Mouse (Mus musculus) stomach, embryonic 15.5 days (tissue): ENCODE results near the gene Tssk3. TPM values are rescaled to one million over a fixed set of nuclear protein-coding genes. Genes with fewer than 3 reads are reported as not detected.
"Not testable (repeated sequence)": the region's sequence is repeated elsewhere in the genome, so short reads cannot be mapped to it uniquely, and the experiment has no call there.

Experiments used
- ATAC-seq: fragments of 200-750 bp; cut with Nextera tagmentation; 2 replicates; pipeline ENCODE4 v1.8.0; 2017; ENCODE audit warnings: low read depth, moderate number of reproducible peaks, moderate TSS enrichment; ENCODE audit not compliant: insufficient read depth, low FRiP score
- H3K27ac ChIP-seq: fragments of 300-500 bp; sonication (generic); 2 replicates; pipeline ENCODE4 v1.5.1; 2015; ENCODE audit warnings: mild to moderate bottlenecking, inconsistent platforms
- H3K27me3 ChIP-seq: fragments of 300-500 bp; sonication (generic); replicated peaks from 2 replicates; pipeline ENCODE4 v1.6.1; 2015; ENCODE audit warnings: inconsistent platforms
- H3K36me3 ChIP-seq: fragments of 300-500 bp; sonication (generic); 2 replicates; pipeline ENCODE4 v1.6.1; 2015; ENCODE audit warnings: inconsistent platforms
- H3K4me1 ChIP-seq: fragments of 300-500 bp; sonication (generic); 2 replicates; pipeline ENCODE4 v1.6.1; 2015; ENCODE audit warnings: inconsistent platforms
- H3K4me2 ChIP-seq: fragments of 300-500 bp; sonication (generic); 2 replicates; pipeline ENCODE4 v1.6.1; 2015; ENCODE audit warnings: mild to moderate bottlenecking, inconsistent platforms
- H3K4me3 ChIP-seq: fragments of 300-500 bp; sonication (generic); replicated peaks from 2 replicates; pipeline ENCODE4 v1.5.1; 2015; ENCODE audit warnings: inconsistent platforms
- H3K9ac ChIP-seq: fragments of 300-500 bp; sonication (generic); 2 replicates; pipeline ENCODE4 v1.6.1; 2015; ENCODE audit warnings: inconsistent platforms
- H3K9me3 ChIP-seq: fragments of 300-500 bp; sonication (generic); 2 replicates; pipeline ENCODE4 v1.6.1; 2016; ENCODE audit warnings: inconsistent platforms
- whole genome bisulfite sequencing: fragments of 180-500 bp; shearing (Covaris S2); methylation state at CpG from one replicate; pipeline ENCODE4 v1.1.7; 2015; 5-methylcytosine and 5-hydroxymethylcytosine counted together
- polyA plus RNA-seq: library from polyadenylated mRNA; unstranded; fragments of >200 nt; fragmentation: Nextera tagmentation; extraction: Ambion mirVana; gene quantifications from 2 replicates; pipeline ENCODE4 v1.2.1, GENCODE M21; 2015

Gene Tssk3
- not detected in 2 replicates for polyA plus RNA-seq

GRCm38 (mm10) chr4:129490972-129491880, at the start of gene Tssk3, which contains the start of gene Fam229a:
TSS of gene Tssk3 (minus strand) at chr4:129491022.
TSS of gene Fam229a (plus strand) at chr4:129491190.
- Histone ChIP-seq H3K4me2 (peak within 1 kb of the TSS; percentile 72), H3K27ac (no peak within 1 kb of the TSS), H3K4me1 (peaks cover 19% of the 10 kb centered on the region), H3K36me3 (0 out of 2 replicates have a peak, but pooled peaks cover 9% of the 10 kb centered on the region), H3K27me3 (peaks cover 20% of the 10 kb centered on the region), H3K9me3 (no peaks in the 10 kb centered on the region), H3K9ac (peak within 1 kb of the TSS; percentile 7; the same call in 1 of the 2 replicates), H3K4me3 (peak within 1 kb of the TSS; percentile 33)
- 8% methylated on average over 70 of the region's 70 CpGs for WGBS
- ATAC-seq = no peak; the same call in 1 of the 2 replicates

GRCm38 (mm10) chr4:129540012-129540411, 49.2 kb upstream of the Tssk3 start:
- Histone ChIP-seq H3K4me3 (no peak overlapping the region), H3K4me2 (no peak overlapping the region), H3K9ac (no peak overlapping the region), H3K4me1 (peaks cover 15% of the 10 kb centered on the region; the same call in 1 of the 2 replicates), H3K9me3 (no peaks in the 10 kb centered on the region), H3K36me3 (peaks cover 20% of the 10 kb centered on the region; the same call in 1 of the 2 replicates), H3K27ac (no peak overlapping the region), H3K27me3 (no peaks in the 10 kb centered on the region)
- WGBS = 88% methylated on average over 6 of the region's 6 CpGs
- no peak for ATAC-seq

GRCm38 (mm10) chr4:129528901-129529300, 38.1 kb upstream of the Tssk3 start:
- not testable (repeated sequence) for H3K4me1 ChIP-seq, H3K9ac ChIP-seq, H3K27me3 ChIP-seq, H3K9me3 ChIP-seq, ATAC-seq, H3K4me3 ChIP-seq, H3K27ac ChIP-seq, H3K4me2 ChIP-seq
- H3K36me3 ChIP-seq = peaks cover 48% of the 10 kb centered on the region
- 91% methylated on average over 6 of the region's 6 CpGs for WGBS

GRCm38 (mm10) chr4:129525889-129526288, 35.1 kb upstream of the Tssk3 start:
- no peak overlapping the region for H3K27ac ChIP-seq

GRCm38 (mm10) chr4:129525338-129525737, 34.5 kb upstream of the Tssk3 start:
- 84% methylated on average over 5 of the region's 5 CpGs for WGBS
- Histone ChIP-seq H3K9ac (no peak overlapping the region), H3K27ac (no peak overlapping the region), H3K9me3 (no peaks in the 10 kb centered on the region), H3K36me3 (peaks cover 62% of the 10 kb centered on the region), H3K27me3 (no peaks in the 10 kb centered on the region), H3K4me2 (no peak overlapping the region), H3K4me3 (no peak overlapping the region), H3K4me1 (no peaks in the 10 kb centered on the region)
- ATAC-seq = no peak

More at GRCm38 (mm10) chr4:129525889-129526288, 35.1 kb upstream of the Tssk3 start:
- Histone ChIP-seq H3K9ac (no peak overlapping the region), H3K27me3 (no peaks in the 10 kb centered on the region), H3K4me3 (no peak overlapping the region), H3K4me1 (no peaks in the 10 kb centered on the region), H3K4me2 (no peak overlapping the region), H3K9me3 (no peaks in the 10 kb centered on the region), H3K36me3 (peaks cover 58% of the 10 kb centered on the region)
- ATAC-seq = no peak
- 73% methylated on average over 3 of the region's 3 CpGs for WGBS

- H3K4me3 ChIP-seq = no peak overlapping the region
- no peak overlapping the region for H3K27ac ChIP-seq
- no peak overlapping the region for H3K9ac ChIP-seq
- ATAC-seq = no peak
- peaks cover 13% of the 10 kb centered on the region; the same call in 1 of the 2 replicates for H3K4me1 ChIP-seq
- no peaks in the 10 kb centered on the region for H3K9me3 ChIP-seq
- WGBS = 90% methylated on average over 8 of the region's 8 CpGs
- H3K36me3 ChIP-seq = peaks cover 47% of the 10 kb centered on the region
- H3K4me2 ChIP-seq = no peak overlapping the region
- no peaks in the 10 kb centered on the region for H3K27me3 ChIP-seq
Observed at GRCm38 (mm10) chr4:129518519-129518918, 27.7 kb upstream of the Tssk3 start.

GRCm38 (mm10) chr4:129516925-129517324, 26.1 kb upstream of the Tssk3 start:
- no peak overlapping the region for H3K9ac ChIP-seq
- no peaks in the 10 kb centered on the region for H3K27me3 ChIP-seq
- ATAC-seq = peak; percentile 40
- peak overlapping the region; percentile 9; the same call in 1 of the 2 replicates for H3K4me3 ChIP-seq
- peak overlapping the region; percentile 80 for H3K27ac ChIP-seq
- H3K36me3 ChIP-seq = peaks cover 33% of the 10 kb centered on the region
- WGBS = 32% methylated on average over 2 of the region's 2 CpGs
- H3K9me3 ChIP-seq = no peaks in the 10 kb centered on the region
- peaks cover 16% of the 10 kb centered on the region for H3K4me1 ChIP-seq
- peak overlapping the region; percentile 0; the same call in 1 of the 2 replicates for H3K4me2 ChIP-seq

- Histone ChIP-seq H3K9ac (peak overlapping the region; percentile 100), H3K36me3 (peaks cover 10% of the 10 kb centered on the region), H3K4me1 (peaks cover 23% of the 10 kb centered on the region), H3K27me3 (no peaks in the 10 kb centered on the region), H3K9me3 (no peaks in the 10 kb centered on the region), H3K4me2 (peak overlapping the region; percentile 69), H3K27ac (peak overlapping the region; percentile 95), H3K4me3 (peak overlapping the region; percentile 99)
- WGBS = 1% methylated on average over 26 of the region's 35 CpGs
- ATAC-seq = peak; percentile 19; the same call in 1 of the 2 replicates
Observed at GRCm38 (mm10) chr4:129514300-129514898, 23.6 kb upstream of the Tssk3 start.

GRCm38 (mm10) chr4:129513891-129514290, 23.1 kb upstream of the Tssk3 start:
- H3K4me1 ChIP-seq = peaks cover 28% of the 10 kb centered on the region
- H3K9me3 ChIP-seq = no peaks in the 10 kb centered on the region
- peak overlapping the region; percentile 69 for H3K4me2 ChIP-seq
- H3K9ac ChIP-seq = peak overlapping the region; percentile 100
- H3K27ac ChIP-seq = peak overlapping the region; percentile 95
- WGBS = 0% methylated on average over 26 of the region's 57 CpGs
- peaks cover 10% of the 10 kb centered on the region for H3K36me3 ChIP-seq
- H3K27me3 ChIP-seq = no peaks in the 10 kb centered on the region
- peak; percentile 3; the same call in 1 of the 2 replicates for ATAC-seq
- H3K4me3 ChIP-seq = peak overlapping the region; percentile 99

GRCm38 (mm10) chr4:129513086-129513767, 22.4 kb upstream of the Tssk3 start, which contains the start of gene Marcksl1:
TSS of gene Marcksl1 (plus strand) at chr4:129513581.
- 5% methylated on average over 42 of the region's 47 CpGs for WGBS
- peak within 1 kb of the TSS; percentile 95 for H3K27ac ChIP-seq
- no peaks in the 10 kb centered on the region for H3K27me3 ChIP-seq
- H3K9me3 ChIP-seq = no peaks in the 10 kb centered on the region
- peak within 1 kb of the TSS; percentile 99 for H3K4me3 ChIP-seq
- H3K4me1 ChIP-seq = peaks cover 30% of the 10 kb centered on the region
- peak; percentile 80 for ATAC-seq
- H3K4me2 ChIP-seq = peak within 1 kb of the TSS; percentile 69
- peak within 1 kb of the TSS; percentile 100 for H3K9ac ChIP-seq
- H3K36me3 ChIP-seq = peaks cover 6% of the 10 kb centered on the region; the same call in 1 of the 2 replicates

GRCm38 (mm10) chr4:129511413-129512096, 20.7 kb upstream of the Tssk3 start:
- ATAC-seq = no peak
- H3K27ac ChIP-seq = no peak overlapping the region
- no peaks in the 10 kb centered on the region for H3K9me3 ChIP-seq
- 61% methylated on average over 6 of the region's 6 CpGs for WGBS
- H3K36me3 ChIP-seq = no peaks in the 10 kb centered on the region
- H3K9ac ChIP-seq = no peak overlapping the region
- no peak overlapping the region for H3K4me2 ChIP-seq
- peaks cover 28% of the 10 kb centered on the region for H3K4me1 ChIP-seq
- H3K27me3 ChIP-seq = no peaks in the 10 kb centered on the region
- no peak overlapping the region for H3K4me3 ChIP-seq
